Mouse (Mus musculus) cerebellum, adult 2 months (tissue): ENCODE data around the gene Gm20425. TPM values are rescaled to one million over a fixed set of nuclear protein-coding genes. Genes with fewer than 3 reads are reported as not detected.

Experiments
- DNase-seq, 2 experiments: peaks; one replicate each; pipeline ENCODE4 v3.0.0; 2021
- H3K27ac ChIP-seq: fragments of 200-500 bp; 2 replicates; pipeline ENCODE4 v1.5.1; 2012; ENCODE audit warnings: low read length, control low read depth, inconsistent platforms; ENCODE audit not compliant: insufficient read depth
- H3K27me3 ChIP-seq: fragments of 200-500 bp; 2 replicates; pipeline ENCODE4 v1.6.1; 2012; ENCODE audit warnings: inconsistent platforms, mild to moderate bottlenecking, low read length, moderate library complexity; ENCODE audit not compliant: control insufficient read depth, insufficient read depth
- H3K4me1 ChIP-seq: fragments of 200-500 bp; 2 replicates; pipeline ENCODE4 v1.6.1; 2011; ENCODE audit warnings: low read length; ENCODE audit not compliant: control insufficient read depth, insufficient read depth
- H3K4me3 ChIP-seq: fragments of 200-500 bp; replicated peaks from 2 replicates; pipeline ENCODE3; 2011; ENCODE audit warnings: mild to moderate bottlenecking, low read depth, low read length, control low read depth; ENCODE audit not compliant: insufficient read depth
- CTCF ChIP-seq: fragments of 200-500 bp; IDR thresholded peaks from 2 replicates; pipeline ENCODE4 v1.5.1; 2011; ENCODE audit warnings: low read depth, mild to moderate bottlenecking, control low read depth, low read length, moderate library complexity, borderline replicate concordance; ENCODE audit not compliant: insufficient read depth
- POLR2A ChIP-seq: fragments of 200-500 bp; IDR thresholded peaks from 2 replicates; pipeline ENCODE4 v1.6.1; 2011; ENCODE audit warnings: low read length, control low read depth, borderline replicate concordance; ENCODE audit not compliant: insufficient read depth
- WGBS: fragments of 180-500 bp; shearing (Covaris S2); methylation state at CpG from one replicate; pipeline ENCODE4 v1.1.7; 2018; 5-methylcytosine and 5-hydroxymethylcytosine counted together
- polyA plus RNA-seq: library from polyadenylated mRNA; depleted of rRNA; stranded (reverse); fragments of >200 nt; gene quantifications from 2 replicates; pipeline ENCODE4 v1.2.3, GENCODE M21; 2012; rRNA removed

Gm20425 gene
- 0.39 TPM in 1 of 2 replicates, not detected in the other for polyA plus RNA-seq

DNA sequence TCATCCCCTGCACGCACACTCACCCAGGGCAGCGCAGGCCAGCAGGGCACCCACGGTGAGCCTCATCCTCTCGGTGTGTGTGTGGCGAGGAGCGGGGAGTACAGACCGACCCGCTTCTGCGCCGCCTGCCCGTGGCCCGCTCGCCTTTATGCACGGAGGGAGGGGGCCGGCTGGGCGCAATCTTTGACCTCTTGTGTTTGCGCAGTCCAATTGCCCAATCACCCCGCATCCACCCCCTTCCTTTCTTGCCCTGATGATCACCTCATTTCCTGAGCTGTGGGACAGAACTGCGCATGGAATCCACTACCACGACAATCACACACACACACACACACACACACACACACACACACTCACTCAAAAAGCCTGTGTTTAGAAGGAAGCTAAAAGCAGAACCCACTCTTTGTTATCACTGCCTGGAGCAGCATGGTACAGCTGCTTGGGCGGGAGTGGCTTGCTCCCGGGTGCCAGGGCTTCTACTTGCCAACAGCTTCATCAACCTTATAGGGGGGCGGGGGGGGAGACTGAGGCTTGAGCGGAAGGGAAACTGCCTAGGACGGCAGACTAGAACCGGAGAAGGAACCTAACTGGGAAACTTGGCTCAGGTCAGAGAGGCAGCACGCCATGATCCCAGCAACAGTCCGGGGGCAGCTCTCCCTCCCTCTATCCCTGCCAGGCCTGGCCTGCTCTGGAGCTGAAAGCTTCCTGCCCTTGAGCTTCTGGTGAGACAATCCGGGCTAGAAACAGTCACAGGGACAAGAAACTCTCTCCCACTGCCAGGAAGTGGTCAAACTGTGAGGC is at the start of gene Gm20425, which contains the start of gene Trf:
TSS of gene Gm20425 (minus strand) at position 157 of the 801 bp plus-strand sequence.
TSS of gene Trf (minus strand) at position 294 of the 801 bp plus-strand sequence.
- no peak for TF ChIP-seq CTCF
- TF ChIP-seq POLR2A, result 0 out of 2 replicates have a peak, but pooled peaks have one; percentile 21
- DNase-seq, result peak; percentile 39 to 51
- H3K4me3 ChIP-seq, result peak within 1 kb of the TSS; percentile 29
- 26% methylated on average over 29 of the region's 29 CpGs for WGBS
- H3K27ac ChIP-seq, result peak within 1 kb of the TSS; percentile 31; the same call in 1 of the 2 replicates
- H3K27me3 ChIP-seq, result no peaks in the 10 kb centered on the region
- peaks cover 3% of the 10 kb centered on the region; the same call in 1 of the 2 replicates for H3K4me1 ChIP-seq

DNA sequence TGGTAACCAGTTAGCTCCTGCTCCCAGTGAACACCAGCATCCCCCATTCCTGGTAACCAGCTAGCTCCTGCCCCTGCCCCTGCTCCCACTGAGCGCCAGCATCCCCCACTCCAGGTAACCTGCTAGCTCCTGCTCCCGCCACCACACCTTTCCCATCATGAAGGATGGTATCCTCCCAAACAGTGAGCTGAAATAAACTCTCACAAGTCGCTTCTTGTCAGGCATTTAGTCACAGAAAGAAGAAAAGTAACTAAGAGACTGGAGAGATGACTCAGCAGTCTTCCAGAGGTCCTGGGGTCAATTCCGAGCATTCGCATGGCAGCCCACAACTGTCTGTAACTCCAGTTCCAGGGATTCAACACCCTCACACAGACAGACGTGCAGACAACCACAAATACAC is 46.8 kb upstream of the Gm20425 start:
- no peaks in the 10 kb centered on the region for H3K4me1 ChIP-seq
- WGBS, result 85% methylated on average over 6 of the region's 6 CpGs
- no peak for DNase-seq
- no peak overlapping the region for H3K4me3 ChIP-seq
- no peak for TF ChIP-seq CTCF
- TF ChIP-seq POLR2A, result no peak
- H3K27ac ChIP-seq, result no peak overlapping the region
- no peaks in the 10 kb centered on the region for H3K27me3 ChIP-seq

GRCm38 (mm10) chr9:103275676-103276075 is 45.6 kb upstream of the Gm20425 start:
- Histone ChIP-seq H3K27ac (no peak overlapping the region), H3K4me1 (no peaks in the 10 kb centered on the region), H3K4me3 (no peak overlapping the region), H3K27me3 (no peaks in the 10 kb centered on the region)
- DNase-seq, result no peak
- TF ChIP-seq CTCF (no peak), POLR2A (no peak)
- WGBS, result 78% methylated on average over 1 of the region's 1 CpGs

DNA sequence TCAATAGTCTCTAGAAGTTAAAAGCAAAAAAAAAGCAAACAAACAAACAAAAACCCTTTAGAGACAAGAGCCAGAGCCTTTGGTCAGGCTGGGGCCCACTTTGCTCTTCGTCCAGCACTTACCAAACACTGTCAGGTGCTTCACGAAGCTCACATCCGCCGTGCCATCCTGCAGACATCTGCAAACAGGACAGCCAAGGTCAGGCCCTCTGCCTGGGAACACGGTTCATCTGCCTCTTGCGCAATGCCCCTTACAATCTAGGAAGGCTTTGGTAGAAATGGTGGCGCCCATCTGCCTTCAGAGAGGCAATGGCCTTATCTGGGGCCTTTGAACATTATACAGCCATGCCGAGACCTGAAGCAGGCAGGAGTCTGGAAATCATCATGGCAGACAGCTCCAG is 44.7 kb upstream of the Gm20425 start:
- H3K27me3 ChIP-seq, result no peaks in the 10 kb centered on the region
- TF ChIP-seq CTCF (no peak), POLR2A (no peak)
- H3K4me3 ChIP-seq, result no peak overlapping the region
- no peak overlapping the region for H3K27ac ChIP-seq
- no peak for DNase-seq
- no peaks in the 10 kb centered on the region for H3K4me1 ChIP-seq
- WGBS, result 85% methylated on average over 8 of the region's 8 CpGs

DNA sequence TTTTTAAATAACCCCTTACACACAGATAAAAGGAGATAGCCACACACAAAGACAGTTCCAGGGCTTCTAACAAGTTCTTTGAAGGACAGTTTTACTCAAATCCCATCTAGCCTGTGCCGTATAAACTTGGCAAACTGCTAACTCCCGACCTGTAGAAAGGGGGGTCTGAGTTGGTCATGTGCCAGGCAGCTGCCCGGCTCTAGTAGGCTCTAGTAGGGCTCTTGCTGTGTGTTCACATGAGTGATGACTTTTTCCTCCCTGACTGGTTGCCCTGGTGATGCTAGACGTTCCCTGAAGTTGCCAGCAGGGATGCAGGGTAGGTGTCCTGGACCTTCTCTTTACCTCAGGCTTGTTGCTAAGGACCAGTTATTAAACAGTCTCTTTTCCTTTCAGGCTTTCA is 41.0 kb upstream of the Gm20425 start:
- Histone ChIP-seq H3K27ac (no peak overlapping the region), H3K27me3 (no peaks in the 10 kb centered on the region), H3K4me1 (no peaks in the 10 kb centered on the region), H3K4me3 (no peak overlapping the region)
- DNase-seq, result no peak
- 5% methylated on average over 4 of the region's 4 CpGs for WGBS
- TF ChIP-seq CTCF (no peak), POLR2A (no peak)

DNA sequence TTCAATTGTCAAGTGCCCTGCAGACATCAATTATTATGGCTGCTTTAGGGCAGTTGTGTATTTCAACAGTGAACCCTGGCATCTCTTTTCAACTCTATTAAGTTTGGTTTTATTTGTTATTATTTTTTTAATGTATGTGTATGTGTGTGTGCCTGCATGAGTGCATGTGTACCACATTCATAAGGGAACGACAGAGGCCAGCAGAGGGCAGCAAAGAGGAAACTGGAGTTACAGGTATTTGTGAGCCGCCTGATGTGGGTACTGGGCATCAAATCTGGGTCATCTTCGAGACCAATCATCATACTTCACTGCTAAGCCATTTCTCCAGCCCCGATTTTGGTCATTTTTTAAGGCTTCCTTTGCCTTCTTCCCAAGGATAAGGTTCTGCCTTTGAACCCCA is 35.7 kb upstream of the Gm20425 start:
- DNase-seq, result no peak
- Histone ChIP-seq H3K27ac (no peak overlapping the region), H3K4me3 (no peak overlapping the region), H3K4me1 (no peaks in the 10 kb centered on the region), H3K27me3 (no peaks in the 10 kb centered on the region)
- 91% methylated on average over 4 of the region's 4 CpGs for WGBS
- TF ChIP-seq CTCF, result no peak

DNA sequence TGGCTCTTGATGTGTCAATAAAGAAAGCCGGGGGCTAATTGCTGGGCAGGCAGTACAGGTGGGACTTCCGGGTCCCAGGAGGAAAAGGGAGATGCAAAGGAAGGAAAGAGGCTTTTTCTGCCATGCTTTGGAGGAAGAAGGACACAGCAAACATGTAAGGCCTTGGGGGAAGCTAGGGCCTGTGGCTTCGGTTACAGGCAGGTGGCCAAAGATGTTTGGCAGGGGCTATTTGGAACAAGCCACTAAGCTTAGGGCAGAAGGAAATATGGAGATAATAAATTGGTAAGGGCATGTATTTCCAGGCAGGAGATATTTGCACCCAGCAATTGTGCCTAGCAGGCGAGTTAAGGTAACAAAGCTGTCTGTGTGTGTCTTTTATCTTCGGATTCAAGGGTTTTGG is 22.8 kb upstream of the Gm20425 start:
- no peaks in the 10 kb centered on the region for H3K27me3 ChIP-seq

DNA sequence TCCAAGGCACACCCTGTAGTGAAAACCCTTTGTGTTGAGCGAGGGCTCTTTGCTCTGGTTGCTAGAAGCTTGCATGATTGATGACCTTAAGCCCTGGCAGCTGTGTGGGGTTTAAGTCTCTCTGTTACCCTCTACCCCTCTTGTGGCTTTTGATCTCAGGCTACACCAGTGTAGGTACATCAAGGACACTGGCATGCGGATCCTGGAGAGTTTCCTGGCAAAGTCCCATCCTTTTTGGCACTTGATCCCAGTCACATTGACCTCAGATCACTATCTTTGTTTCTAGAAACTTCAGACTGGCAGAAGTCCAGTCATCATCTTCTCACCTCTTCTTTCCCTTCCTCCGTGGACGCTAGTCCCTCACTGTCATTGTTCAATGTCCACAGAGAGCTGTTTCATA is 18.5 kb upstream of the Gm20425 start:
- no peak for DNase-seq
- Histone ChIP-seq H3K4me1 (no peaks in the 10 kb centered on the region), H3K27me3 (no peaks in the 10 kb centered on the region), H3K4me3 (no peak overlapping the region), H3K27ac (no peak overlapping the region)
- 26% methylated on average over 4 of the region's 4 CpGs for WGBS
- no peak for TF ChIP-seq CTCF
- TF ChIP-seq POLR2A, result no peak

More for the DNA sequence above, 22.8 kb upstream of the Gm20425 start:
- no peak for DNase-seq
- no peak overlapping the region for H3K27ac ChIP-seq
- H3K4me1 ChIP-seq, result no peaks in the 10 kb centered on the region
- no peak overlapping the region for H3K4me3 ChIP-seq
- WGBS, result 32% methylated on average over 5 of the region's 5 CpGs
- no peak for TF ChIP-seq CTCF
- no peak for TF ChIP-seq POLR2A
